Mouse (Mus musculus): ENCODE results near the gene Nlgn3. TPM values are rescaled to one million over a fixed set of nuclear protein-coding genes. Genes with fewer than 3 reads are reported as not detected.

The Nlgn3 gene
- 100 to 1,000 TPM; 212 to 221 TPM for total RNA-seq (2021)
- long read RNA-seq, experiment 1, full-length matches to known transcripts: 12 of 46 reads
- long read RNA-seq, experiment 1, partial matches to known transcripts: 0 of 46 reads
- long read RNA-seq, experiment 1, other reads (novel, unspliced or antisense): 34 of 46 reads
- long read RNA-seq, experiment 2, full-length matches to known transcripts: 6 of 52 reads
- long read RNA-seq, experiment 2, partial matches to known transcripts: 33 of 52 reads
- long read RNA-seq, experiment 2, other reads (novel, unspliced or antisense): 13 of 52 reads

DNA sequence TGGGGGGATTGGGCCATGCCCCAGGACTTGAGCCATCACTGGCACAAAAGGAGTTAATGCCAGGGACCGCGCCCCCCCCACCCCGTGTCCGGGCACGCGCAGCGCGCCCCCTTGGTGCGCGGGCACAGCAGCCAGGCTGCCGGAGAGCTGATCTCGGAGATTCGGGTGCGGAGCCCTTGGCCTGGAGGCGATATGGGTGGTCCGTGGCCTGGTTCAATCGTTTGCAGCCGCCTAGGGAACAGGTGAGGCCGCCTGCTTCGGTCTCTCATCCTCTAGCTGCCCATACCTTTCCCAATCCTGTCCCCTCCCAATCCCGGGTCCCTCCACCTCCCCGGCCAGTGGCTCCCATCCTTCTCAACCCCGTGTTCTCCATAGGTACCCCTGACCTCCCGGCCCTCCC lies at the start of gene Nlgn3:
Gene Nlgn3 (plus strand): TSS at position 114 of the 400 bp plus-strand sequence.
- no peak for DNase-seq (ENCODE audit: low spot score in 2 of 2)

- peak; percentile 71 to 90 for DNase-seq (ENCODE audit: low spot score in 2 of 2)
These were observed 44.8 kb upstream of the Nlgn3 start, which contains the start of gene Foxo4 for GRCm38 (mm10) chrX:101253952-101254729. Foxo4 (plus strand) TSS chrX:101254528.

- DNase-seq (ENCODE audit: low spot score in 2 of 2): no peak
These were observed 44.2 kb upstream of the Nlgn3 start for GRCm38 (mm10) chrX:101254740-101255139.

GRCm38 (mm10) chrX:101256603-101257002 lies 42.4 kb upstream of the Nlgn3 start:
- DNase-seq (ENCODE audit: low spot score in 2 of 2): no peak

DNA sequence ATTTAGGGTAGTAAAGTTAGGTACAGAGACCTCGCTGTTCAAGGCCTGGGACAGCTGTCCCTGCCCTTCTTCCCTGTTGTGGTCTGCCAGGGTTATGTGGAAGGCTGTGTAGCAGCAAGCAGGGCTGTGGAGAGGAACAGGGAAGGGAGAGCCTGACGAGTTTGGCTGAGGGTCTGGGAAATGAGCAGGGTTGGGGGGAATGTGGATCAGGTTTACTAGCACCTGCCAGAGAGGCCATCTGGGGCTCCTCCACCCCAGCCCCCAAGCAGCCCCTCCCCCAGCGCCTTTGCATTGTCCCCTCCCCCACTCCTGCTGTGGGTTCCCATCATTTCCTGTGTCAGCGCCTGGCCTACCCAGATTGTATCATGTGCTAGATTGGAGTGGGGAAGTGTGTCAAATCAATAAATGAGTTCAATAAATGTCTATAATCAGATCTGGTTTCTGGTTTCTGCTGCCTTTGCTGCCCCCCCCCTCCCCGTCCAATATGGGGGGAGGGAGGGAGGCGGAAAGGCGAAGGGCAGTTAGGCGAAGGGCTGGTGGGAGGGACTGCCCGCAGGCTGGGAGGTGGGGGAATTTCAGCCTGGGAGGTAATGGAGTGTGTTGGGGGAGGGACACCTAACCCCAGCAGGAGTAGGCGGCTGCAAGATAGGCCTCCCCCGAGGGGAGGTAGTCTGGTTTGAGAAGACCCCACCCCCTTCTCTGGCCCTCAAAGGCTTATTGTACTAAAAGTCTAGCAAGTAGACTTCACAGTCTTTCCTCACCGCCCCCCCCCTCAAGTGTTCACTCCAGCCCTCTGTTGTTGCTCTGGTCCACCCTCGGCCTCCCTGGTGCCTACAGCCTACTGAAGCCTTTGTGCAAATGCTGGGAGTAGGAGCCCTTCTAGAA lies 38.3 kb upstream of the Nlgn3 start:
- DNase-seq (ENCODE audit: low spot score in 2 of 2): no peak

DNA sequence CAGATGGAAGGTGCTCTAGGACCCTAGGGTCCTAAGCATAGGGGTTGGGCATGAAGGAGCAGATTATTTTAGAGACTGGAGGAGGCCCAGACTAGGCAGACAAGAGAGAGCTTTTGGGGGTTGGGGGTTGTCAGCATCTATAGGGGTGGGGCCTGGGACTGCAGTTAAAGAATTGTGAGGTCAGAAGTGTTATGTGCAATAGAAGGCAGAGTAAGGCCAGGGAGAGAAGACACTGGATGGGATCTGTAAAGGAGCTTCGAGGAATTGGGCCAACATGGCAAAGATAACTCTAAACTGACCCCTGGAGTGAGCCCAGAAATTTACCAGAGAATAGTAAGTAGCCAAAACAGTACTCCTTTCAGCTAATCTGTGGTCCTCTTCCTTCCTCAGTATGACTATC lies 35.1 kb upstream of the Nlgn3 start, which contains the start of gene Gm614:
Gene Gm614 (minus strand): TSS at position 101 of the 400 bp plus-strand sequence.
- no peak for DNase-seq (ENCODE audit: low spot score in 2 of 2)

DNA sequence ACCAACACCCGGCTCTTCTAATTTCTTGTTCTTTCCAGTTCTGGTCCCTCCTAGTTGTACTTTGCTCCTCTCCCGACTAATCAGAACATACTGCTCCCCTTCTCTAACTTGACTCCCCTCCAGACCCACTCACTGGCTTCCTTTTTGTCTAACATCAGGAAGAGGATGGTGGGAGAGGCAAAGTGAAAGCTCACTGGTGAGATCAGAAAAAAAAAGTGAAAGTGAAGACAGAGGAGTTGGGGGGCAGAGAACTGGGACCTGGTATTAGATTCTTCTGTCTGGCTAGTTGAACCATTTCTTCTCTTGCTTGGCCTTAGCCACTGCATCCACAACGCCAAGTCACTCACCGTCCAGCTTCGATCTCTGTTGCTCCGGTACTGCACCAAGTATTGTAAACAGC lies 32.3 kb upstream of the Nlgn3 start:
- no peak for DNase-seq (ENCODE audit: low spot score in 2 of 2)

- no peak for DNase-seq (ENCODE audit: low spot score in 2 of 2)
These were observed 30.8 kb upstream of the Nlgn3 start, which contains the start of gene Il2rg for GRCm38 (mm10) chrX:101268025-101268754. Il2rg (minus strand) TSS chrX:101268255.

- DNase-seq (ENCODE audit: low spot score in 2 of 2): no peak
These were observed 30.2 kb upstream of the Nlgn3 start, which contains the start of gene Gm20489 for GRCm38 (mm10) chrX:101268755-101269124. Gm20489 (minus strand) TSS chrX:101269023.

DNA sequence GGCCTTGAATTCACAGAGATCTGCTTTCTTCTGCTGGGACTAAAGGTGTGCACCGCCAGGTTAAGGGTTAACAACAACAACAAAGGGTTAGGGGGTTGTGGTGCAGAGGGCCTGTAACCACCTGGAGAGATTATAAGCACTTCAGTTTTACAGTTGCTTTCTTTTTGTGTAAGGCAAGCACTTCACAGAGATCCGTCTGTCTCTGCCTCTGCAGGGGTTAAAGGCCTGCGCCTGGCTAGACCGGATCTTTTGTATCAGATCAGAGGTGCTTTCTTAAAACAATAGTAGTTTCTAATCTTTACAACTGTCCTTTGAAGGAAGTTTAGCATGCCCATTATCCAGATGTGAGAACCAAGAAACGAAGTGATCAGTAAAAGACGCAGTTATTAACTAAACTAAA lies 25.6 kb upstream of the Nlgn3 start:
- DNase-seq (ENCODE audit: low spot score in 2 of 2): no peak

GRCm38 (mm10) chrX:101273875-101274738 lies 24.9 kb upstream of the Nlgn3 start, which contains the start of gene Med12:
Med12 (plus strand) TSS chrX:101274030.
- peak; percentile 71 to 82 for DNase-seq (ENCODE audit: low spot score in 2 of 2)

DNA sequence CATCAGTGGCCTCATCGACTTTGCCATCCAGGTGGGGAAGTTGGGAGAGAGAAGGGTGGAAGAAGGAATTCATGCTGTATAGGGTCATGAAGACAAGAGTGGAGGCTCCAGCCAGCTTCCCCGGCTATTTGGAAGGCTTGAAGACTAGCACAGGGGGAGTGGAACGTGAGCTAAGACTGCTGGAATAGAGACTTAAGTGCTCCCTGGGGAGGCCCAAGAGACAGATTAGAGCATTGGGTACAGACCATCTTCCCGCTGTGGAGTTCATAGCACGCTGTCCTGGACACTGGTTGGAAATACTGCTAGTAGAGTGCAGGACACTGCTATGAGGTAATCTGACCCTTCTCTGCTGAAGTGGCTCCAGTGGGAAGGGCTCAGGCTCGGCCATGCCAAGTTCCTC lies 16.2 kb upstream of the Nlgn3 start:
- no peak for DNase-seq (ENCODE audit: low spot score in 2 of 2)

DNA sequence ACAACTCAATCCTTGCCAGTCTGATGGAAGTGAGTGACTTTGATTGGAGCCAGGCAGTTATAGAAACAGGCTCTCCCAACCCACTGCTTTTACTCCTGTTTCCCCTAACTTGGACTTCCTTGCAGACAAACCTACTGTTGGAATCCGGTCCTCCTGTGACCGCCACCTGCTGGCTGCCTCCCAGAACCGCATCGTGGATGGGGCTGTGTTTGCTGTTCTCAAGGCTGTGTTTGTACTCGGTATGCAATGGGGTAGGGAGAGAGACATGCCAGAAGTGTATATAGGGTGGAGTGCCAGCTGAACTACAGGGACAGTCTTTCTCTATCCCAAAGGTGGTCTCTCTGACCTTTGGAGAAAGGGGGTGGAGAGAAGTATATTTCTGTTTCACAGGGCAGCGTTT lies 13.4 kb upstream of the Nlgn3 start:
- peak; percentile 28 to 53 for DNase-seq (ENCODE audit: low spot score in 2 of 2)

- no peak for DNase-seq (ENCODE audit: low spot score in 2 of 2)
These were observed 12.9 kb upstream of the Nlgn3 start for GRCm38 (mm10) chrX:101285953-101286670.

- DNase-seq (ENCODE audit: low spot score in 2 of 2): no peak
These were observed 11.4 kb upstream of the Nlgn3 start for GRCm38 (mm10) chrX:101287543-101287942.

DNA sequence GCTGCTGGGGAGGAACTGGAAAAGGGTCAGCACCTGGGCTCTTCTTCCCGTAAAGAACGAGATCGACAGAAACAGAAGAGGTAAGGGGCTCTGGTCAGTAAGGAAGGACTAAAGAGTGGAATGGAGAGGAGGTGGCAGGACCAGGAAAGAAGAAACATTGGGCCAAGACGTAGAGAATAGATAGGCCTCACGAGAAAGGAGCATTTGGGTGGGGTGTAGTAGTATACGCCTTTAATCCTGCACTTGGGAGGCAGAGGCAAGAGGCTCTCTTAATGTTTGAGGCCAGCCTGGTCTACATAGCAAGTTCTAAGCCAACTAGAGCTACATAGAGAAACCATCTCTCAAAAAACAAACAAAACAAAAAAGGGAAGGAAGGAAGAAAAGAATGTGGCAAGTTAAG lies 10.5 kb upstream of the Nlgn3 start:
- DNase-seq (ENCODE audit: low spot score in 2 of 2): no peak

DNA sequence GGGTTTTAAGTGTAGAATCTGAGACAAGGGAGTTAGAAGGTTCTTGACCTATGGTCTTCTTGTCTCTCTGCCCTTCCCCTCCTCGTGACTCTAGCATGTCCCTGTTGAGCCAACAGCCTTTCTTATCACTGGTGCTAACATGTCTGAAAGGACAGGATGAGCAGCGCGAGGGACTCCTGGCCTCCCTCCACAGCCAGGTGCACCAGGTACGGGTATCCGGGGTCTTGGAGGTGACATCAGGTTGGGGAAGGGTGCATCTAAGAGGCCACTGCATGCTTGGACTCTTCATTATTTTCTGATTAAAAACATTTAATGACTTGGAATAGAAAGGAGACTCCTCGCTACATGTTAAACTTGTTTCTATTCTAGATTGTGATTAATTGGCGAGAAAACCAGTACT lies 9.9 kb upstream of the Nlgn3 start:
- DNase-seq (ENCODE audit: low spot score in 2 of 2): no peak

DNA sequence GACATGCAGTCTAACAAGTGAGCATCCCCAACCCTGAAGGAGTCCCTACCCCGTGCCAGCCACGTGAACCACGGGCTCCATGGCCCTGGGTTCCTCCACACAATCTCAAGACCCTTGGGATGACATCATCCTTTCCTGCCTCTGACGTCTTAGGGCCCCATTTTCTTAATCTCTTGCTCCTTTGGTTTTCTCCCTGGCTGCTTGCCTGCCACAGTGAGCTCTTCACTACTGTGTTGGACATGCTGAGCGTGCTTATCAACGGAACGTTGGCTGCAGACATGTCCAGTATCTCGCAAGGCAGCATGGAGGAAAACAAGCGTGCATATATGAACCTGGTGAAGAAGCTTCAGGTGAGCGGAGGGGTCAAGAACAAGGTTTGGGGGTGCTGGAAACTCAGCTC lies 8.9 kb upstream of the Nlgn3 start:
- DNase-seq (ENCODE audit: low spot score in 2 of 2): no peak

Data from layer of hippocampus, postnatal 14 days (tissue).